Mouse (Mus musculus) spleen, postnatal 36 days (tissue): Measurements from ENCODE around the gene Etfb.

Experiments used
- DNase-seq, 2 experiments: peaks; one replicate each; pipeline ENCODE4 v3.0.0; 2022; ENCODE audit warnings: low spot score in 2 of 2, mixed read lengths in 1 of 2

The Etfb gene

GRCm38 (mm10) chr7:43448246-43448645 is 4.4 kb downstream of the Etfb start:
- no peak for DNase-seq

GRCm38 (mm10) chr7:43449811-43450210 is 5.9 kb downstream of the Etfb start:
- DNase-seq: no peak

- DNase-seq: no peak
Observed at GRCm38 (mm10) chr7:43451726-43452125, 7.8 kb downstream of the Etfb start.

- peak; percentile 64 to 67 for DNase-seq
Observed at GRCm38 (mm10) chr7:43452609-43453008, 8.7 kb downstream of the Etfb start.

- no peak for DNase-seq
Observed at GRCm38 (mm10) chr7:43453599-43454355, 9.9 kb downstream of the Etfb start.

GRCm38 (mm10) chr7:43454371-43454770 is 10.5 kb downstream of the Etfb start:
- DNase-seq: no peak

GRCm38 (mm10) chr7:43462851-43463250 is 19.0 kb downstream of the Etfb start, which contains the start of gene Vsig10l:
Gene Vsig10l, plus strand, starts transcription at chr7:43463151.
- DNase-seq: no peak

- DNase-seq: no peak
Observed at GRCm38 (mm10) chr7:43463976-43464375, 20.1 kb downstream of the Etfb start.

GRCm38 (mm10) chr7:43464864-43465343 is 21.0 kb downstream of the Etfb start:
- peak; percentile 13 to 19 for DNase-seq

GRCm38 (mm10) chr7:43465344-43466098 is 21.6 kb downstream of the Etfb start:
- peak; percentile 92 to 93 for DNase-seq

GRCm38 (mm10) chr7:43466099-43466694 is 22.3 kb downstream of the Etfb start:
- DNase-seq: peak; percentile 78 to 82

- peak in 1 of 2 experiments; percentile 22 for DNase-seq
Observed at GRCm38 (mm10) chr7:43470373-43470772, 26.5 kb downstream of the Etfb start.

GRCm38 (mm10) chr7:43475706-43476105 is 31.8 kb downstream of the Etfb start:
- DNase-seq: peak; percentile 19 to 22

GRCm38 (mm10) chr7:43476376-43476775 is 32.5 kb downstream of the Etfb start:
- no peak for DNase-seq

GRCm38 (mm10) chr7:43481191-43481590 is 37.3 kb downstream of the Etfb start:
- no peak for DNase-seq

GRCm38 (mm10) chr7:43482090-43482716 is 38.3 kb downstream of the Etfb start:
- no peak for DNase-seq

- DNase-seq: no peak
Observed at GRCm38 (mm10) chr7:43483236-43483635, 39.4 kb downstream of the Etfb start.

- DNase-seq: no peak
Observed at GRCm38 (mm10) chr7:43488646-43489045, 44.8 kb downstream of the Etfb start.

GRCm38 (mm10) chr7:43489631-43490125 is 45.8 kb downstream of the Etfb start, which contains the start of gene Iglon5:
Gene Iglon5, minus strand, starts transcription at chr7:43490075.
- DNase-seq: no peak

- no peak for DNase-seq
Observed at GRCm38 (mm10) chr7:43490182-43490584, 46.3 kb downstream of the Etfb start.

- no peak for DNase-seq
Observed at GRCm38 (mm10) chr7:43490861-43491260, 47.0 kb downstream of the Etfb start.
